Comparison of ENCODE assay signal across 8 mouse cellular contexts in the genomic region with DNA sequence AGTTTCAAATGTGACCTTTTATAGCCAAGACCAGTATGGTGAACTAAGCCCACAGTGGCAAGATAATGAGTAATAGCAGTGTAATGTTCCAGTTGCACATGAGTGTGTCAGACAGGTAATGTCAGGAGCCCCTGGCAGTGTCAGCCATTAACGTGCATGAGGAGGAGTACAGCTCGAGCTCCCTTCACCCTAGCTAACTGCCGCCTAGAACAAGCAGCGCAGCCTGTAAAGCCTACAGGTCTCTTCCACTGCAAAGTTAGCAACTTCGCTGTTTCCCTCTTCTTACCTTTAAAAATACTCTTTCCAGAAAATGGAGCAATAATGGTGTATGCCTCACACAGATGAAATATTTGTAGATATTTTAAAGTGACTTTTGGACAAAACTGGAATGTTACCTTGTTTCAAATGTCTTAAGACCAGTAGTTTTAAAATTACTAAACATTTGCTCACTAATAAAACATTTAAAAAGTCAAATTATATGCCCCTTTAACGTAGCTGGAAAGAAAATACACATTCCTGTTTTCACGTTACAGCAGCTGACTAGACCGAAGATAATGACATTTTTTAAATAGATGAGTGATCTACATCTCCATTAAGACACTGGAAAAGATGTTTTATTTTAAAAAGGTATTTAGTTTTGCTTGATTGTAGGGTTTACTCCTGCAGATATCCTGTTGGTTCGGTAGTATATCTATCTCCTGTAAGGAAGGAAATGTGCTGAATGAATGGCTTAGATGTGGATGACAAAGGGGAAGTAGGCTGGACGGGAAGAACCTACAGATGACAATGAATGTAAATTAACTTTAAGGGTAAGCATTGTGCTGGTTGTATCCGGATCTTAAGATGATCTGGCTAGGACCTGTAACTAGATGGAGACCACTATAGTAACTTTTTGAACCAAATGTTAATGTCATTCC. TPM values are rescaled to one million over a fixed set of nuclear protein-coding genes. Genes with fewer than 3 reads are reported as not detected.
DNase-seq lines count a peak whose midpoint lies in the region; ATAC-seq and TF ChIP-seq lines count a peak whose summit lies in the region.

No protein-coding gene starts in this region.

- TF ChIP-seq CTCF in testis, adult 2 months (IDR thresholded peaks at IDR 0.05; ENCODE audit: control insufficient read depth, insufficient read depth, insufficient replicate concordance, low read depth, low read length), result no peak

- H3K4me2 ChIP-seq in forebrain, embryonic 11.5 days (ENCODE audit: low read depth, low read length, severe bottlenecking), result peak overlapping the region; percentile 89

- no peak for DNase-seq in testis, postnatal 10 days (ENCODE audit: low spot score)
- no peak for DNase-seq in forebrain, embryonic 11.5 days (ENCODE audit: low spot score)
- DNase-seq in limb, embryonic 10.5 days (ENCODE audit: low spot score), result no peak
- DNase-seq in naive thymus-derived CD4-positive, alpha-beta T cell, adult 2 months (ENCODE audit: low read depth), result peak; percentile 48
- no peak for DNase-seq in ovary, postnatal 36 days (ENCODE audit: low spot score)
- no peak for DNase-seq in retina, postnatal 1 day
- no peak for DNase-seq in adrenal gland, postnatal 36 days

- peaks cover 3% of the 10 kb centered on the region for H3K36me3 ChIP-seq in testis, adult 2 months (ENCODE audit: control insufficient read depth, insufficient read depth, low read length)
- H3K36me3 ChIP-seq in forebrain, embryonic 11.5 days (ENCODE audit: control insufficient read depth, insufficient read depth, low read length), result peaks cover 2% of the 10 kb centered on the region; the same call in 1 of the 2 replicates
- H3K36me3 ChIP-seq in limb, embryonic 10.5 days, result peaks cover 50% of the 10 kb centered on the region

- H3K27ac ChIP-seq in testis, adult 2 months (ENCODE audit: control insufficient read depth, insufficient read depth, low read depth, low read length), result 0 out of 2 replicates have a peak overlapping the region, but pooled peaks have one; percentile 3
- no peak overlapping the region for H3K27ac ChIP-seq in forebrain, embryonic 11.5 days (ENCODE audit: low read depth, low read length)
- no peak overlapping the region for H3K27ac ChIP-seq in limb, embryonic 10.5 days

- no peaks in the 10 kb centered on the region for H3K27me3 ChIP-seq in testis, adult 2 months (ENCODE audit: control insufficient read depth, insufficient read depth, low read length)
- H3K27me3 ChIP-seq in forebrain, embryonic 11.5 days (ENCODE audit: control insufficient read depth, insufficient read depth, low read length), result no peaks in the 10 kb centered on the region
- H3K27me3 ChIP-seq in limb, embryonic 10.5 days (ENCODE audit: low read depth, poor library complexity, severe bottlenecking), result no peaks in the 10 kb centered on the region

- ATAC-seq in forebrain, embryonic 11.5 days (replicated peaks; ENCODE audit: low FRiP score), result no peak

- no peaks in the 10 kb centered on the region for H3K9me3 ChIP-seq in forebrain, embryonic 11.5 days (ENCODE audit: control insufficient read depth, low read length)
- H3K9me3 ChIP-seq in limb, embryonic 10.5 days (replicated peaks), result no peaks in the 10 kb centered on the region

- H3K9ac ChIP-seq in forebrain, embryonic 11.5 days (ENCODE audit: low read length), result peak overlapping the region; percentile 96

- H3K4me3 ChIP-seq in testis, adult 2 months (ENCODE audit: control insufficient read depth, low read depth, low read length), result peak overlapping the region; percentile 63
- peak overlapping the region; percentile 99 for H3K4me3 ChIP-seq in forebrain, embryonic 11.5 days (ENCODE audit: low read depth, low read length)
- H3K4me3 ChIP-seq in limb, embryonic 10.5 days, result peak overlapping the region; percentile 100

- peaks cover 11% of the 10 kb centered on the region for H3K4me1 ChIP-seq in testis, adult 2 months (ENCODE audit: control insufficient read depth, insufficient read depth, low read length)
- peaks cover 3% of the 10 kb centered on the region; the same call in 1 of the 2 replicates for H3K4me1 ChIP-seq in forebrain, embryonic 11.5 days (replicated peaks; ENCODE audit: control insufficient read depth, insufficient read depth, low read length)
- peaks cover 17% of the 10 kb centered on the region for H3K4me1 ChIP-seq in limb, embryonic 10.5 days

- no peak for TF ChIP-seq POLR2A in testis, adult 2 months (IDR thresholded peaks at IDR 0.05; ENCODE audit: control insufficient read depth, low read depth, low read length)

- 52% methylated on average over 11 of the region's 11 CpGs for WGBS in forebrain, embryonic 11.5 days
- 65% methylated on average over 11 of the region's 11 CpGs for WGBS in limb, embryonic 10.5 days

RNA-seq across cellular contexts. Expression of a gene that starts 1.9 kb away (rescaled TPM):
- polyA plus RNA-seq in testis, adult 2 months (2012; rRNA removed), result 26.1 and 49.9 TPM in 2 replicates
- polyA plus RNA-seq in forebrain, embryonic 11.5 days (2014; fragmentation: Nextera tagmentation; extraction: Ambion mirVana), result 0.80 and 2.3 TPM in 2 replicates
- polyA plus RNA-seq in limb, embryonic 10.5 days (2016; fragmentation: Nextera tagmentation; extraction: Ambion mirVana), result 1.4 and 1.7 TPM in 2 replicates
- total RNA-seq in adrenal gland, postnatal 36 days (2021), result 1 to 10 TPM in 1 of 2 experiments, not detected in 1; 1.1 TPM

RNA-seq across cellular contexts. Expression of a gene that starts 2.2 kb away (rescaled TPM):
- 32.4 and 37.2 TPM in 2 replicates for polyA plus RNA-seq in testis, adult 2 months (2012; rRNA removed)
- polyA plus RNA-seq in forebrain, embryonic 11.5 days (2014; fragmentation: Nextera tagmentation; extraction: Ambion mirVana), result 48.7 and 59.7 TPM in 2 replicates
- 45.6 and 50.3 TPM in 2 replicates for polyA plus RNA-seq in limb, embryonic 10.5 days (2016; fragmentation: Nextera tagmentation; extraction: Ambion mirVana)
- 100 to 1,000 TPM; 114 to 154 TPM for total RNA-seq in adrenal gland, postnatal 36 days (2021)

RNA-seq across cellular contexts. Expression of a gene that starts 17.1 kb away (rescaled TPM):
- 6.2 and 9.2 TPM in 2 replicates for polyA plus RNA-seq in testis, adult 2 months (2012; rRNA removed)
- 92.2 and 98.0 TPM in 2 replicates for polyA plus RNA-seq in forebrain, embryonic 11.5 days (2014; fragmentation: Nextera tagmentation; extraction: Ambion mirVana)
- polyA plus RNA-seq in limb, embryonic 10.5 days (2016; fragmentation: Nextera tagmentation; extraction: Ambion mirVana), result 81.0 and 87.6 TPM in 2 replicates
- total RNA-seq in adrenal gland, postnatal 36 days (2021), result 10 to 100 TPM; 43.7 to 45.6 TPM
